Mouse (Mus musculus) CD4-positive naive resting alpha-beta T cell, adult 76 days (primary cell): ENCODE results near the gene Vmn1r33. TPM values are rescaled to one million over a fixed set of nuclear protein-coding genes. Genes with fewer than 3 reads are reported as not detected.

Experiments used
- total RNA-seq: library from RNA; stranded (reverse); gene quantifications from one replicate; pipeline ENCODE4 v1.2.4, GENCODE M21; 2023

Vmn1r33 gene
- not detected for total RNA-seq

DNA sequence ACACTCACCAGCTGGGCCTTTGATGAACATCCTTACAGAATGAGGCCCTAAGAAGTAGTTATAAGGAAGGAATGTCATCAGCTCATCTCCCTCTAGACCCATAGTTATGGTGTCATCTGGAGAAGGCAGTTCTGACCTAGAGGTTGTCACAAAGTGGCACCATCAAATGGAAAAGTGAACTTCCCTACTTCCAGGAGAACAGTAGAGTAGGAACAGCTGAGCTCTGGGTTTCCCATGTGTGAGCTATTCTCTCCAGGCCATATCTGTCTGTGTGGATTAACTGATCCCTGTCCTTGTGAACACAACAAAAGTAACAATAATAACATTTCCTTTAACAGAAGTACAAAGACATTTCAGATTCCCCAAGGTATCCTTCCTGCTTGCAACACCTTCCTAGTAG, at the start of gene Vmn1r33:
Vmn1r33 (minus strand) TSS at position 101 of the 400 bp plus-strand sequence.

DNA sequence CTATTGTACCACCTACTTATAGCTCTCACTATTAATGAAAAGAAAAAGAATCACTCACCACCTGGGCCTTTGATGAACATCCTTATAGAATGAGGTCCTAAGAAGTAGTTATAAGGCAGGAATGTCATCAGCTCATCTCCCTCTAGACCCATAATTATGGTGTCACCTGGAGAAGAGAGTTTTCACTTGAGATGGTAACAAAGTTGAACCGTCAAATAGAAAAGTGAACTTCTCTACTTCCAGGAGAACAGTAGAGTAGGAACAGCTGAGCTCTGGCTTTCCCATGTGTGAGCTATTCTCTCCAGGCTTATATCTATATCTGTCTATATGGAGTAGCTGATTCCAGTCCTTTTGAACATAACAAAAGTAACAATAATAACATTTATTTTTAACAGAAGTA, 25.7 kb upstream of the Vmn1r33 start, which contains the start of gene Vmn1r34:
Vmn1r34 (minus strand) TSS at position 101 of the 400 bp plus-strand sequence.

Other genes with a start within 250 kb of the Vmn1r33 start
- 12.5 TPM for gene Mad2l1, start 82.9 kb downstream of the Vmn1r33 start, total RNA-seq
- gene Vmn1r32, start 58.2 kb downstream of the Vmn1r33 start, total RNA-seq = not detected
- not detected for gene Vmn1r34, start 25.6 kb upstream of the Vmn1r33 start, total RNA-seq
- not detected for gene Vmn1r35, start 67.6 kb upstream of the Vmn1r33 start, total RNA-seq
- not detected for gene Vmn1r36, start 100.9 kb upstream of the Vmn1r33 start, total RNA-seq
- gene Vmn1r37, start 111.1 kb upstream of the Vmn1r33 start, total RNA-seq = not detected
- gene Vmn1r38, start 164.3 kb upstream of the Vmn1r33 start, total RNA-seq = not detected
- gene Vmn1r39, start 192.3 kb upstream of the Vmn1r33 start, total RNA-seq = not detected